In genomic region chr13:110039779-110040498, GRCm38 (mm10) we compare ENCODE assay signal across 8 mouse cellular contexts.
DNase-seq lines count a peak whose midpoint lies in the region; ATAC-seq and TF ChIP-seq lines count a peak whose summit lies in the region.
"Had no signal": no experiment of that assay in that cellular context is flagged by ENCODE, and none has a peak within 500 bp of the region (broad histone marks: within the 10 kb centered on the region; RNA-seq: fewer than 3 reads in every experiment).

No protein-coding gene starts in this region.

- H3K9me3 ChIP-seq in G1E (replicated peaks) = no peaks in the 10 kb centered on the region
- H3K9me3 ChIP-seq in stomach, postnatal 0 days (ENCODE audit: control insufficient read depth, low read length) = no peaks in the 10 kb centered on the region
- H3K9me3 ChIP-seq: limb, embryonic 15.5 days had no signal

- no peak overlapping the region for H3K4me2 ChIP-seq in stomach, postnatal 0 days (replicated peaks; ENCODE audit: low read depth)
- H3K4me2 ChIP-seq: limb, embryonic 15.5 days had no signal

- TF ChIP-seq CTCF in G1E (IDR thresholded peaks at IDR 0.05; ENCODE audit: low read depth, low read length) = peak; percentile 51
- TF ChIP-seq CTCF in stomach, postnatal 0 days (IDR thresholded peaks at IDR 0.05; ENCODE audit: low read depth) = peak; percentile 79

- H3K9ac ChIP-seq in stomach, postnatal 0 days (ENCODE audit: low read length) = no peak overlapping the region
- H3K9ac ChIP-seq: limb, embryonic 15.5 days had no signal

- H3K27me3 ChIP-seq in G1E (ENCODE audit: insufficient read depth, low read length) = peaks cover 5% of the 10 kb centered on the region; the same call in 1 of the 2 replicates
- H3K27me3 ChIP-seq in stomach, postnatal 0 days (ENCODE audit: control insufficient read depth, insufficient read depth, low read length) = no peaks in the 10 kb centered on the region
- H3K27me3 ChIP-seq: limb, embryonic 15.5 days had no signal

- ATAC-seq in G1E (ENCODE audit: extremely low read depth, insufficient number of reproducible peaks, low FRiP score, poor library complexity, severe bottlenecking) = no peak
- no peak for ATAC-seq in stomach, postnatal 0 days (ENCODE audit: low FRiP score, low TSS enrichment)

- H3K4me3 ChIP-seq in G1E (ENCODE audit: low read depth, low read length) = no peak overlapping the region
- H3K4me3 ChIP-seq in stomach, postnatal 0 days (ENCODE audit: low read depth, low read length) = no peak overlapping the region
- H3K4me3 ChIP-seq: limb, embryonic 15.5 days had no signal

- no peak for TF ChIP-seq EP300 in stomach, postnatal 0 days (optimal IDR thresholded peaks at IDR 0.05)

- no peaks in the 10 kb centered on the region for H3K36me3 ChIP-seq in G1E (replicated peaks)
- H3K36me3 ChIP-seq in stomach, postnatal 0 days (ENCODE audit: control insufficient read depth, insufficient read depth, low read length) = no peaks in the 10 kb centered on the region
- H3K36me3 ChIP-seq: limb, embryonic 15.5 days had no signal

- DNase-seq in layer of hippocampus, adult 11-12 months (ENCODE audit: low spot score) = peak; percentile 37
- no peak for DNase-seq in layer of hippocampus, adult 9-10 months (ENCODE audit: low spot score)
- no peak for DNase-seq in G1E (ENCODE audit: low spot score)
- DNase-seq in adrenal gland, postnatal 25 days = peak; percentile 21
- DNase-seq in frontal cortex, postnatal 36 days (ENCODE audit: low spot score in 2 of 2) = peak; percentile 20 to 51
- DNase-seq in lung, postnatal 36 days = peak; percentile 55
- no peak for DNase-seq in stomach, postnatal 0 days (ENCODE audit: low spot score)

- WGBS in stomach, postnatal 0 days = 93% methylated on average over 3 of the region's 3 CpGs

- H3K4me1 ChIP-seq in G1E (ENCODE audit: insufficient read depth, low read depth, low read length) = no peaks in the 10 kb centered on the region
- H3K4me1 ChIP-seq in stomach, postnatal 0 days (replicated peaks; ENCODE audit: control insufficient read depth, insufficient read depth) = no peaks in the 10 kb centered on the region
- H3K4me1 ChIP-seq: limb, embryonic 15.5 days had no signal

- H3K27ac ChIP-seq in stomach, postnatal 0 days (replicated peaks) = no peak overlapping the region
- H3K27ac ChIP-seq: limb, embryonic 15.5 days had no signal

Comparison
In these comparisons a context has a peak if more than half of its experiments do, and no peak if none do; other contexts are left out.
1. DNase-seq: peak in layer of hippocampus, adult 11-12 months (single experiment), adrenal gland, postnatal 25 days (single experiment), frontal cortex, postnatal 36 days (2 of 2) and lung, postnatal 36 days (single experiment); none in layer of hippocampus, adult 9-10 months (single experiment), G1E (single experiment) and stomach, postnatal 0 days (single experiment).